Mouse (Mus musculus): Measurements from ENCODE around the gene Wnt6. TPM values are rescaled to one million over a fixed set of nuclear protein-coding genes. Genes with fewer than 3 reads are reported as not detected.

Gene Wnt6
- total RNA-seq (2017) = not detected in 2 replicates

GRCm38 (mm10) chr1:74771845-74771930 lies at the start of gene Wnt6:
TSS of gene Wnt6 (plus strand) at chr1:74771892.
- no peak for ATAC-seq (replicated peaks in 1 of 2; ENCODE audit: insufficient read depth in 1 of 2, low FRiP score in 2 of 2, low TSS enrichment in 1 of 2, low read depth in 1 of 2, poor library complexity in 2 of 2, severe bottlenecking in 2 of 2)

DNA sequence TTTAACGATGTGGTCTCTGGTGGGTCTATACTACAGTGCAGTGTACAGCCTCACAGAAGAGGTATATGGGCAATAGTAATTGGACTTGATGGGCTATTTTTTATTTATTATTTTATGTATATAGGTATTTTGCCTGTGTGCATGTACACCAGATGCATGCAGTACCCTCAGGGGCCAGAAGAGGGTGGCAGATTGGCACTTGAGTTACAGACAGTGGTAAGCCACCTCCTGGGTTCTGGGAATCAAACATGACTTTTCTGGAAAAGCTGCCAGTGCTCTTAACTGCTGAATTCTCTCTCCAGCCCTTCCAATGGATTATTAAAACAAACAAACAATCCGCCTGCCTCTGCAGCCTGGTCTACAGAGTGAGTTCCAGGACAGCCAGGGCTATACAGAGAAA lies 47.9 kb upstream of the Wnt6 start:
- ATAC-seq (replicated peaks in 1 of 2; ENCODE audit: insufficient read depth in 1 of 2, low FRiP score in 2 of 2, low TSS enrichment in 1 of 2, low read depth in 1 of 2, poor library complexity in 2 of 2, severe bottlenecking in 2 of 2) = no peak

DNA sequence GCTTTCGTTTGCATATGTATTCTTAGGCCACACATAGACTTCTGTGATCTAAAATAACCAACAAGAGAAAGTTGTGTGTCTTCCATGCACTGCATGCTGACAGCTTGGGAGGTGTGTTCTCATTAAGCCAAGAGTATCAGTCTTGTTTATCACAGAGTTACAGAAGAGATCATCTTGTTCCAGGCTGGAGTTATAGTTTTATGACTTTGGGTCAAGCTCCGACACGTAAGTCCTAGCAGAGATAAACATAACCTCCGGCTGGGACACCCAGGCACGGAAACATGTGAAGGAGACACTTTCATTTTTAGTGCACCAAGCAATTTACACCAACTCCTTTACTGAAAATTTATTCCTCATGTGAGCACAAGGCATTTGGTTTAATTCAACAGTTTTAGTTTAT lies 45.6 kb upstream of the Wnt6 start:
- no peak for ATAC-seq (replicated peaks in 1 of 2; ENCODE audit: insufficient read depth in 1 of 2, low FRiP score in 2 of 2, low TSS enrichment in 1 of 2, low read depth in 1 of 2, poor library complexity in 2 of 2, severe bottlenecking in 2 of 2)

DNA sequence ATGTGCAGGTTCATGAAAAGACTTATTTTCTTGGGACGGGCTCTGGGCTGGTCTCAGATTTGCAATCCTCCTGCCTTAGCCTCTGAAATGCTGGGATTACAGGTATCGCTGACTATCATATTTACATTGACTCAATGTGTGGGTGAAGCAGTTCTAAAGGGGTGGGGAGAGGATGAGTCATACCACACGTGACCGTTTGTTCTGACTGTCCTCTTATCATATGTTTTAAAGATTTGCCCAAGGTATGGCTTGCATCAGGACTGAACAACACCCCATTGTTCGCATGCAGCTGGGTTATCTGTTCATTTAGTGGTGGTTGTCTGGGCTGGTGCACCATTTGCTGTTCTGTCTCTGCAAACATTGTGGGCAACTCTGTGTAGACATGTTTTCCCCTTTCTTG lies 45.0 kb upstream of the Wnt6 start:
- no peak for ATAC-seq (replicated peaks in 1 of 2; ENCODE audit: insufficient read depth in 1 of 2, low FRiP score in 2 of 2, low TSS enrichment in 1 of 2, low read depth in 1 of 2, poor library complexity in 2 of 2, severe bottlenecking in 2 of 2)

DNA sequence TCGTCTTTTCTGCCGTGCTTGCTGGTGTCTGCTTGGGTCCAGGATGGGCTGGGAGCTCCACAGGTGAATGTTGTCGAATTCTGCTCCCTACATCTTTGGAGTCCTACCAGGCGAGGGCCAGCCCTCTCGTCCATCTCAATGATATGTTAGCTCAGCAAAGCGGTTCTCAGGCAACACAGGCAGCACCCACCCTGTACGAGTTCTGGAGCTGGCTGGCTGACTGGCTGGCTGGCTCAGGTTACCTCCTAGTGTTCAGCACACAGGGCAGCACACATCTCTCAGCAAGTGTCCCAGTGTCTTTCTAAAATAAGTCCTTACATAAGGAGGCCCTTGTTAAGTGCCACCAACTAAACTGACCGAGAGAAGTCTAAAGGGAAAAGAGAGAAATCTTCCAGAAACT lies 43.2 kb upstream of the Wnt6 start:
- no peak for ATAC-seq (replicated peaks in 1 of 2; ENCODE audit: insufficient read depth in 1 of 2, low FRiP score in 2 of 2, low TSS enrichment in 1 of 2, low read depth in 1 of 2, poor library complexity in 2 of 2, severe bottlenecking in 2 of 2)

GRCm38 (mm10) chr1:74736977-74737376 lies 34.7 kb upstream of the Wnt6 start:
- ATAC-seq (replicated peaks in 1 of 2; ENCODE audit: insufficient read depth in 1 of 2, low FRiP score in 2 of 2, low TSS enrichment in 1 of 2, low read depth in 1 of 2, poor library complexity in 2 of 2, severe bottlenecking in 2 of 2) = no peak

GRCm38 (mm10) chr1:74737500-74737899 lies 34.2 kb upstream of the Wnt6 start:
- ATAC-seq (replicated peaks in 1 of 2; ENCODE audit: insufficient read depth in 1 of 2, low FRiP score in 2 of 2, low TSS enrichment in 1 of 2, low read depth in 1 of 2, poor library complexity in 2 of 2, severe bottlenecking in 2 of 2) = no peak

DNA sequence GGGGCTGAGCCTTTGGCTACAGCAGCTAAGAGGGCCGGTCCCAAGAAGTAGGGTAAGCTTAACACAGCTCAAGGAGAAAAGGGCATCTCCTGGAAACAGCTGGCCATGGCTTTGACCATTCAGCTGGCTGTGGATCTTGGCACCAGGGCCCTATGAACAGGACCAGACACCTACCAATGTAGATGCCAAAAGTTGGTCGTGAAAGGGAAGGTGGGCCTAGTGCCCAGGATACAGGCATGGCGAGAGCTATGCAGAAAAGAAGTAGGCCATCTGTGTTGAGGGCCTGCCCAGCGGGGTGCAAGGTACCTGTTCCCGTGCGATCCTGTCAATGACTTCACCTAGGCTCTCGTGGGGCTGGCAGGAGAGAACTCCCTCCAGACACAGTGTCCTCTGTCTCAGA lies 30.8 kb upstream of the Wnt6 start:
- ATAC-seq (replicated peaks in 1 of 2; ENCODE audit: insufficient read depth in 1 of 2, low FRiP score in 2 of 2, low TSS enrichment in 1 of 2, low read depth in 1 of 2, poor library complexity in 2 of 2, severe bottlenecking in 2 of 2) = no peak

- ATAC-seq (replicated peaks in 1 of 2; ENCODE audit: insufficient read depth in 1 of 2, low FRiP score in 2 of 2, low TSS enrichment in 1 of 2, low read depth in 1 of 2, poor library complexity in 2 of 2, severe bottlenecking in 2 of 2) = no peak
Observed at GRCm38 (mm10) chr1:74747335-74747734, 24.4 kb upstream of the Wnt6 start.

- ATAC-seq (replicated peaks in 1 of 2; ENCODE audit: insufficient read depth in 1 of 2, low FRiP score in 2 of 2, low TSS enrichment in 1 of 2, low read depth in 1 of 2, poor library complexity in 2 of 2, severe bottlenecking in 2 of 2) = peak; percentile 86 to 91
Observed at GRCm38 (mm10) chr1:74748643-74749271, 22.9 kb upstream of the Wnt6 start, which contains the start of gene Prkag3. TSS of gene Prkag3 (minus strand) at chr1:74749221.

DNA sequence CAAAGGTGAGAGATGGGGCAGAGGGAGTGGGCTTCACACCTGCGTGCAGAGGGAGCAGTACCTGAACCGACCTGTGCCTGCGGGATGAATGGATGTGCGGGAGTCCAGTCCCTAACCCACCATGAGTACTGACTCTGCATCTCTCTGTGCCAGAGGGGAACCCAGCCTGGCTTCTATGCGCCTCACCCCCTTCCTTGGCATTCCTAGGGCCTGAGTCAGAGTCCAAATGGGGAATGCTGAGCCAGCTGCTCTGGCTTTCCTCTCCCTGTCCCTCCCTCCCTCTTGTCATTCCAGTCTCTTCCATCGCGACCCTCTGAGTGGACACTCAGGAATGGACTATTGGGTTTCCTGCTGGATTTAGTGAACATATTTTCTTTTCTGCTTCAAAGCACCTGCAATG lies 22.4 kb upstream of the Wnt6 start:
- ATAC-seq (replicated peaks in 1 of 2; ENCODE audit: insufficient read depth in 1 of 2, low FRiP score in 2 of 2, low TSS enrichment in 1 of 2, low read depth in 1 of 2, poor library complexity in 2 of 2, severe bottlenecking in 2 of 2) = no peak

DNA sequence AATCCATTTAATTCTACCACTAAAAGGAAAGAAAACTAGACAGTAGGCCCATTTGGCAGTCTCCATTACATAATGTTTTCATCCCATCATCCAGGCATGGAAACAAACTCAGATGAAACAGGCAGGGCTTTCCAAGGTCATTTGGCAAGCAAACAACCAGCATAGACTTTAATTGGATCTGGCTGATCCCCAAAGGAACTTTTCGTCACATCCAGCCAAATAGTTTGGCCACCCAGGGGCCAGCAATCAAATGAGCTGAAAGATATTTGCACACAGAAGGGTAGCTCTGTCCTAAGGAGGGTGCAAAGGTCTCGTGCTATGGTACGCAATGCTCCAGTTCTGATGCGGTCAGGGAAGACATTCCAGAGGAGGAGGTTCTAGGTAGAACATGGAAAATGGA lies 21.0 kb upstream of the Wnt6 start:
- ATAC-seq (replicated peaks in 1 of 2; ENCODE audit: insufficient read depth in 1 of 2, low FRiP score in 2 of 2, low TSS enrichment in 1 of 2, low read depth in 1 of 2, poor library complexity in 2 of 2, severe bottlenecking in 2 of 2) = no peak

GRCm38 (mm10) chr1:74752150-74752549 lies 19.5 kb upstream of the Wnt6 start:
- no peak for ATAC-seq (replicated peaks in 1 of 2; ENCODE audit: insufficient read depth in 1 of 2, low FRiP score in 2 of 2, low TSS enrichment in 1 of 2, low read depth in 1 of 2, poor library complexity in 2 of 2, severe bottlenecking in 2 of 2)

- no peak for ATAC-seq (replicated peaks in 1 of 2; ENCODE audit: insufficient read depth in 1 of 2, low FRiP score in 2 of 2, low TSS enrichment in 1 of 2, low read depth in 1 of 2, poor library complexity in 2 of 2, severe bottlenecking in 2 of 2)
Observed at GRCm38 (mm10) chr1:74752833-74753232, 18.9 kb upstream of the Wnt6 start.

GRCm38 (mm10) chr1:74753266-74753974 lies 18.3 kb upstream of the Wnt6 start:
- no peak for ATAC-seq (replicated peaks in 1 of 2; ENCODE audit: insufficient read depth in 1 of 2, low FRiP score in 2 of 2, low TSS enrichment in 1 of 2, low read depth in 1 of 2, poor library complexity in 2 of 2, severe bottlenecking in 2 of 2)

DNA sequence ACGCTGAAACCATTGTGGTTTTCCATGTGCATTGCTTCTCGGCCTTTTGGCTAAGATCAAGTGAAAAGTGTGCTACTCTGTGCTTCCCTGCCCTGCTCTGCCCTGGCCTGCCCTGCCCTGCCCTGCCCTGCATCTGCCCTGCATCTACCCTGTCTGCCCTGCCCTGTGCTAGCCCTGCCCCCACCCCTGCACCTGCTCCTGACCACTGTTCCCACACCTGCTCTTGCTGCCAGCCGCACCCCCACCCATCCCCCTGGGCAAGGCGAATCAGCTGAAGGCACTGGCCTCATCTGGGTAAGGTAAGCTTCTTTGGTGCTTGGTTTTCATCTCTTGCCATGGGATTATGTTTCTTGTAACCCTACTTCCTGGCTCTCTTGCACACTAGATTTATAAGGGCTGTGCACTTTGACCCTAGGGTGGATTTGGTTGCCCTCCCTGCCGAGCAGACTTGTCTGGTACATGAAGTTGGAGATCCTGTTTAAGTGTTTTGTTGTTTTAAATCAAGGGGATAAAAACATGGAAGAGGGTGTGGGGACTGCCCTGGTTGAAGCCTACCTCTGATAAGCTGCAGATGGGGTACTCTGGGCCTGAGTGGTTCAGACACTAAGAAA lies 17.4 kb upstream of the Wnt6 start:
- ATAC-seq (replicated peaks in 1 of 2; ENCODE audit: insufficient read depth in 1 of 2, low FRiP score in 2 of 2, low TSS enrichment in 1 of 2, low read depth in 1 of 2, poor library complexity in 2 of 2, severe bottlenecking in 2 of 2) = no peak; a peak in 1 of 4 replicates

- ATAC-seq (replicated peaks in 1 of 2; ENCODE audit: insufficient read depth in 1 of 2, low FRiP score in 2 of 2, low TSS enrichment in 1 of 2, low read depth in 1 of 2, poor library complexity in 2 of 2, severe bottlenecking in 2 of 2) = peak in 1 of 2 experiments; percentile 48; a peak in 1 of 4 replicates
Observed at GRCm38 (mm10) chr1:74759773-74760172, 11.9 kb upstream of the Wnt6 start.

DNA sequence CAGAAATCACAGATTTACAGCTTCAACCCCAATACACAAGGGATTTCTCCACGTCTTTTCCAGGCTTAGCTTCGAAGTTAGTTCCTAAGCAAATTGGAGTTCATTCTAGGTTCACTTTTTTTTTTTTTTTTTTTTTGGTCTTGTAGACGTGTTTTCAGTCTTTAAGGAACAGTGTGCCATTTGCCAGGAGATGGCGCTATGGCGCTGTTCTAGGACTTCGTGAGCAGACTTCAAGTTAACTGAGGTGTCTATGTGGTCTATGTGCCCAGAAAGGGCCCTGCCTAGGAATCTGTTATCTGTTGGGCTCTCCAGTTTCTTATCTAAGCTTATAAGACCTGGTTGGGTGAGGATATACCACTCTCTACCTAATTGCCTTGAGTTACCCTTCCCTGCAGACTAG lies 8.6 kb upstream of the Wnt6 start:
- peak; percentile 73 for ATAC-seq (replicated peaks in 1 of 2; ENCODE audit: insufficient read depth in 1 of 2, low FRiP score in 2 of 2, low TSS enrichment in 1 of 2, low read depth in 1 of 2, poor library complexity in 2 of 2, severe bottlenecking in 2 of 2)

Measured in hematopoietic stem cell, adult 5-6 weeks (primary cell).